Mouse (Mus musculus) v-Abl transformed pro-B cells (cell line): Measurements from ENCODE around the gene Uap1.

ENCODE experiments used
- in situ Hi-C, 2 experiments: fragments of 400-800 bp; cut with MboI; formaldehyde crosslinking; loops; one replicate each; pipeline ENCODE4 v1.15.1; 2025; ENCODE audit not compliant: unreplicated experiment in 2 of 2

Uap1 gene

GRCm38 (mm10) chr1:170173991-170174813 lies 555 bp downstream of the Uap1 start:
- in situ Hi-C loops, result loop anchor here in 1 of 2 experiments (10.0 kb wide), 1 partner anchor 199 kb away; no protein-coding TSS in a partner anchor

- in situ Hi-C loops, result no loop called here
These were observed 7.0 kb downstream of the Uap1 start for GRCm38 (mm10) chr1:170167781-170168180.

- in situ Hi-C loops, result no loop called here
These were observed 9.8 kb downstream of the Uap1 start for GRCm38 (mm10) chr1:170164913-170165312.

- in situ Hi-C loops, result no loop called here
These were observed 10.6 kb downstream of the Uap1 start for GRCm38 (mm10) chr1:170164053-170164614.

- in situ Hi-C loops, result no loop called here
These were observed 11.3 kb downstream of the Uap1 start for GRCm38 (mm10) chr1:170163398-170163943.

GRCm38 (mm10) chr1:170161852-170162251 lies 12.9 kb downstream of the Uap1 start:
- in situ Hi-C loops, result no loop called here

GRCm38 (mm10) chr1:170160397-170160938 lies 14.3 kb downstream of the Uap1 start:
- in situ Hi-C loops, result no loop called here

- in situ Hi-C loops, result no loop called here
These were observed 15.1 kb downstream of the Uap1 start for GRCm38 (mm10) chr1:170159707-170160106.

- in situ Hi-C loops, result no loop called here
These were observed 19.0 kb downstream of the Uap1 start for GRCm38 (mm10) chr1:170155761-170156160.

- in situ Hi-C loops, result no loop called here
These were observed 19.5 kb downstream of the Uap1 start for GRCm38 (mm10) chr1:170155298-170155697.

- in situ Hi-C loops, result no loop called here
These were observed 20.8 kb downstream of the Uap1 start for GRCm38 (mm10) chr1:170153986-170154385.

- in situ Hi-C loops, result no loop called here
These were observed 22.2 kb downstream of the Uap1 start for GRCm38 (mm10) chr1:170152552-170152951.

GRCm38 (mm10) chr1:170150870-170151269 lies 23.9 kb downstream of the Uap1 start:
- in situ Hi-C loops, result no loop called here

- in situ Hi-C loops, result loop anchor here in 1 of 2 experiments (25.0 kb wide), 1 partner anchor 1937 kb away; no protein-coding TSS in a partner anchor
These were observed 25.0 kb downstream of the Uap1 start for GRCm38 (mm10) chr1:170149756-170150155.

GRCm38 (mm10) chr1:170148536-170148935 lies 26.2 kb downstream of the Uap1 start:
- in situ Hi-C loops, result loop anchor here in 1 of 2 experiments (25.0 kb wide), 1 partner anchor 1936 kb away; no protein-coding TSS in a partner anchor

- in situ Hi-C loops, result loop anchor here in 1 of 2 experiments (25.0 kb wide), 1 partner anchor 1936 kb away; no protein-coding TSS in a partner anchor
These were observed 26.9 kb downstream of the Uap1 start for GRCm38 (mm10) chr1:170147651-170148448.

GRCm38 (mm10) chr1:170145606-170146005 lies 29.2 kb downstream of the Uap1 start:
- in situ Hi-C loops, result loop anchor here in 1 of 2 experiments (25.0 kb wide), 1 partner anchor 1933 kb away; no protein-coding TSS in a partner anchor

GRCm38 (mm10) chr1:170142256-170142871 lies 32.4 kb downstream of the Uap1 start:
- in situ Hi-C loops, result loop anchor here in 1 of 2 experiments (25.0 kb wide), 1 partner anchor 1930 kb away; no protein-coding TSS in a partner anchor

- in situ Hi-C loops, result loop anchor here in 1 of 2 experiments (25.0 kb wide), 1 partner anchor 1929 kb away; no protein-coding TSS in a partner anchor
These were observed 33.1 kb downstream of the Uap1 start for GRCm38 (mm10) chr1:170141626-170142025.
